Mouse (Mus musculus): ENCODE measurements at regions not wholly inside any gene's neighbourhood (a gene's known extent, or its start where the extent isn't known, plus 50 kb on each side); places are given as distances from the start of the nearest gene placed in this dataset.

DNA sequence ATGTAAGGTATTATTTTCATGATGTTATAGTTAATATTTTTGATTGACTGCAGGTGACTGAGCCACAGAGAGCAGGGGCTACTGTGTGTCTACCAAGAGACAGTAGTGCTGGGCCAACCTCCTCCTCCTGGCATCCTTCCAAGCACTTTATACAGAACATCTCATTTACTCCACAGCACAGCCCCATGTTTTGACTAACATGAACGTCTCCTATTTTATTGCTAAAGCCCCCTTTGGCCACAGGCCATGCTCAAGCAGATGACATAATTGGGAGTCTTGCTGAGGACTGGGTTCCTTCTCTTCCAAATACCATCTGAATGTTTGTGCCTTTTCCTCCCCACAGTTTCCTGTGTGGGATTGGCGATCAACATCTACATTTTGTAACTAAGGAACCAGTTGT, 211.5 kb upstream of the F930015N05Rik start:
- H3K36me3 ChIP-seq (ENCODE audit: control insufficient read depth, insufficient read depth, low read length) = no peaks in the 10 kb centered on the region
- H3K4me2 ChIP-seq (ENCODE audit: low read depth, low read length) = no peak overlapping the region
- H3K27ac ChIP-seq (ENCODE audit: low read length) = no peak overlapping the region
- no peak for ATAC-seq
- no peaks in the 10 kb centered on the region for H3K9me3 ChIP-seq (ENCODE audit: control insufficient read depth, low read length)
- no peak overlapping the region for H3K9ac ChIP-seq (ENCODE audit: low read depth, low read length)
- 47% methylated on average over 2 of the region's 2 CpGs for WGBS
- H3K4me1 ChIP-seq (ENCODE audit: control insufficient read depth, insufficient read depth, low read length) = no peaks in the 10 kb centered on the region
- H3K27me3 ChIP-seq (replicated peaks; ENCODE audit: control insufficient read depth, insufficient read depth, low read length) = no peaks in the 10 kb centered on the region
- H3K4me3 ChIP-seq (ENCODE audit: low read length) = no peak overlapping the region

DNA sequence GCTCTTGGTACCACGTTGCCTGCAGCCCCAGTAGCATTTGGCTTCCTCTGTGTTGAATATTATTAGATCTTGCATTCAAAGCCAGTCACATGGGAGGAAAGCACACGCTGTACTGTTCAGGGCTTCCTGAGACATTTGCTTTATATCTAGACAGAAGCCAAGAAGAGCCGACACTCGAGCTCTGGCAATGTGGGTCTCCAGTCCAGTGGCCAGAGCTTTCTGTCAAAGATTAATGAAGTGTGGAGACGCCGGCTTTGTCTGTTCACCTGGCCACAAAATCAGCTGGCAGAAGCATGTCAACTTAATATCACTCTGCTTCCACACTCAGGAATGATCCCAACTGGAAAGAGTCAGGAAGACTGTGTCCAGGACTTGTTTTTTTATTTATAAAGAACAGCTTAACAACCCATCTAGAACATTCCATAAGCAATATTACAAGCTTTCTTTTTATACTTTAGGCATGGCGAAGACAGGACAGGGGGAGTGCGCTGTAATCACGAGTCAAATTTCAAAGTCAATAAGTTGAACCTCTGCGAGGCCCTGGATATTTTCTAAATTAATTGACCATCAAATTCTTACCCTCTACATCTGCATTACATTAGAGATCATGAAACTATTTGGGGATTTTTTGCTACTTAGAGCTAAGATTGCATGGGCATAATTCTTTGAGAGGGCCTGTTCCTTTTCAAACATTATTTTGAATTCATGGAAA, 214.3 kb upstream of the F930015N05Rik start:
- 77% methylated on average over 10 of the region's 10 CpGs for WGBS
- ATAC-seq = no peak

DNA sequence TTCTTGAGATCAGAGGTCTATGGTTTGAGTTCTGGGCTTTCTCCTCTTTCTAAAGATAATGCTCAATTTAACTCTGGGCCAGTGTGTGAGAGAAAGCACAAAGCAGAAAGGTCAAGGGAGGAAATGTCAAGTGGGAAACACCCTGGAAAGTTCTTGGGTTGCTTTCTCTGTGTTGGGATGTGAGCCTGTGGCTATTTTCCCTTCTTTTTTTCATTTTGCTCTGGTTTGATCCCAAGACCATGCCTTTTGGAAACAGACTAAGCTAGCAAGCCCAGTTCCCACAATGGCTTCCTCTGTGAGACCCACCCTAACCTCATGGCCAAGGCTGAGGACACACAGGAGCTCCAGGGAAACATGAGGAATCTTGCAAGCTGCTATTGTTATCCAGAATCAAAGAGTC, 216.4 kb upstream of the F930015N05Rik start:
- H3K4me2 ChIP-seq (ENCODE audit: low read depth, low read length) = no peak overlapping the region
- no peaks in the 10 kb centered on the region for H3K36me3 ChIP-seq (ENCODE audit: control insufficient read depth, insufficient read depth, low read length)
- no peak for ATAC-seq
- no peaks in the 10 kb centered on the region for H3K9me3 ChIP-seq (ENCODE audit: control insufficient read depth, low read length)
- no peaks in the 10 kb centered on the region for H3K27me3 ChIP-seq (replicated peaks; ENCODE audit: control insufficient read depth, insufficient read depth, low read length)
- no peak overlapping the region for H3K27ac ChIP-seq (ENCODE audit: low read length)
- H3K9ac ChIP-seq (ENCODE audit: low read depth, low read length) = no peak overlapping the region
- H3K4me1 ChIP-seq (ENCODE audit: control insufficient read depth, insufficient read depth, low read length) = no peaks in the 10 kb centered on the region
- H3K4me3 ChIP-seq (ENCODE audit: low read length) = no peak overlapping the region

More for the DNA sequence above, 214.3 kb upstream of the F930015N05Rik start:
- Histone ChIP-seq H3K9me3 (ENCODE audit: control insufficient read depth, low read length) (no peaks in the 10 kb centered on the region), H3K9ac (ENCODE audit: low read depth, low read length) (no peak overlapping the region), H3K27me3 (replicated peaks; ENCODE audit: control insufficient read depth, insufficient read depth, low read length) (no peaks in the 10 kb centered on the region), H3K36me3 (ENCODE audit: control insufficient read depth, insufficient read depth, low read length) (no peaks in the 10 kb centered on the region), H3K4me2 (ENCODE audit: low read depth, low read length) (no peak overlapping the region), H3K27ac (ENCODE audit: low read length) (no peak overlapping the region), H3K4me3 (ENCODE audit: low read length) (no peak overlapping the region), H3K4me1 (ENCODE audit: control insufficient read depth, insufficient read depth, low read length) (no peaks in the 10 kb centered on the region)

DNA sequence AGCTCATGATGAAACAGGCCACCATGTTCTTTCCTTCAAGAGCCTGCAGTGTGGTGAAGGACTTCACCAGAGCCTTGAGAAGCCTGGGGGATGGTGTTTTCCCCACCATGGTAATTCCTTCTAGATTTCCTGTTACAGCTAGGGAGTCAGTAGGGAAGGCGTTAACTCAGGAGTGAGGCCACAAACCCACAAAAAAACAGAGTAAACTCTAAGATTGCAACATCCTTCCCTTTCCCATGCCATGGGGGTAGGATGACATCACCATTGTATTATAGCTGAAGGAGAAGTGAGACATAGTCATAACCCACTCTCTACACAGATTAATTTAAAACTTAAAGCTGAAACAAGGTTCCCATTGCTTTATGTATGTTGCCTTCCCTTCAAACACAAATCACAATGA, 218.7 kb upstream of the F930015N05Rik start:
- no peak overlapping the region for H3K4me3 ChIP-seq (ENCODE audit: low read length)
- H3K4me1 ChIP-seq (ENCODE audit: control insufficient read depth, insufficient read depth, low read length) = no peaks in the 10 kb centered on the region
- no peaks in the 10 kb centered on the region for H3K27me3 ChIP-seq (replicated peaks; ENCODE audit: control insufficient read depth, insufficient read depth, low read length)
- H3K9me3 ChIP-seq (ENCODE audit: control insufficient read depth, low read length) = no peaks in the 10 kb centered on the region
- H3K36me3 ChIP-seq (ENCODE audit: control insufficient read depth, insufficient read depth, low read length) = no peaks in the 10 kb centered on the region
- WGBS = 72% methylated on average over 1 of the region's 1 CpGs
- ATAC-seq = no peak
- H3K4me2 ChIP-seq (ENCODE audit: low read depth, low read length) = no peak overlapping the region
- no peak overlapping the region for H3K27ac ChIP-seq (ENCODE audit: low read length)
- H3K9ac ChIP-seq (ENCODE audit: low read depth, low read length) = no peak overlapping the region

DNA sequence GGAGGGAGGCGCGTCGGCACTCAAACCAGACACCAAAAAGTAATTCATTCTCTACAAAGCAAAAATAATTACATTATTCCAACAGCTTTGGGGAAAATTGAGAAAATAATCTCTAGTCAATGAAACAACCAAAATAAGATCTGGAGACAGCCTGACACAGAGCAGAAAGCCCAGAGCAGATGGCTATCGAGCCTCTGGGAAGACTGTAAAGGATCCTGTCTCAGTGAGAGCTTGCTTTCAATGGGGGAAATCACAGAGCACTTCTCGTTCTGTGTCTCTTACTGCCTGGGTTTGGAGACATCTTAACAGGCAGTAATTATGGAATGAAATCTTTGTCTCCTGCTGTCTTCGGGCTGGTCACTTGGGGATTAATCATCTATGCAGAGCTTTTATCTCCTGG, 226.7 kb upstream of the F930015N05Rik start:
- H3K4me2 ChIP-seq (ENCODE audit: low read depth, low read length) = no peak overlapping the region

DNA sequence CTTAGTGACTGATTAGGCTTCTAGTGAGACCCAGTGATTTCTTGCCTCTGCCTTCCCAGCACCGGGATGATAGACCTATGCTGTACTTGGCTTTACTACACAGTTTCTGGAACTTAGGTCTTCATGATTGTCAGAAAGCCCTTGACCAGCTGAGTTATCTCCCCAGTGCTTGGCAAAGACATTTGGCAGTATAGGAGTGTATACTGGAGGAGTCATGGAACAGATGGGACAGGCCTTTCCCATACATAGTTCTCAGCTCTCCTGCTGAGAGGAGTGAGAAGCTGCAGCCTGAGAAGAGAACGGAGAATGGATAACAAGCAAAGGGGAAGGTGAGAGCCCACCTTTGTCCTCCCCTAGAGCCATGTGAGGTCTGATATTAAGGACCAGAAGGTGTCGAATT, 230.6 kb upstream of the F930015N05Rik start:
- no peak overlapping the region for H3K9ac ChIP-seq (ENCODE audit: low read depth, low read length)
- WGBS = 74% methylated on average over 3 of the region's 3 CpGs
- no peaks in the 10 kb centered on the region for H3K36me3 ChIP-seq (ENCODE audit: control insufficient read depth, insufficient read depth, low read length)
- no peaks in the 10 kb centered on the region for H3K9me3 ChIP-seq (ENCODE audit: control insufficient read depth, low read length)
- no peak overlapping the region for H3K4me2 ChIP-seq (ENCODE audit: low read depth, low read length)
- H3K4me3 ChIP-seq (ENCODE audit: low read length) = no peak overlapping the region
- no peaks in the 10 kb centered on the region; the same call in 1 of the 2 replicates for H3K4me1 ChIP-seq (ENCODE audit: control insufficient read depth, insufficient read depth, low read length)
- no peak overlapping the region for H3K27ac ChIP-seq (ENCODE audit: low read length)
- no peaks in the 10 kb centered on the region for H3K27me3 ChIP-seq (replicated peaks; ENCODE audit: control insufficient read depth, insufficient read depth, low read length)
- no peak; the same call in 1 of the 2 replicates for ATAC-seq

More for the DNA sequence above, 226.7 kb upstream of the F930015N05Rik start:
- no peak overlapping the region for H3K27ac ChIP-seq (ENCODE audit: low read length)
- no peaks in the 10 kb centered on the region for H3K9me3 ChIP-seq (ENCODE audit: control insufficient read depth, low read length)
- no peak overlapping the region for H3K9ac ChIP-seq (ENCODE audit: low read depth, low read length)
- H3K27me3 ChIP-seq (replicated peaks; ENCODE audit: control insufficient read depth, insufficient read depth, low read length) = no peaks in the 10 kb centered on the region
- WGBS = 41% methylated on average over 6 of the region's 6 CpGs
- ATAC-seq = no peak
- no peaks in the 10 kb centered on the region; the same call in 1 of the 2 replicates for H3K4me1 ChIP-seq (ENCODE audit: control insufficient read depth, insufficient read depth, low read length)
- no peak overlapping the region for H3K4me3 ChIP-seq (ENCODE audit: low read length)
- H3K36me3 ChIP-seq (ENCODE audit: control insufficient read depth, insufficient read depth, low read length) = no peaks in the 10 kb centered on the region

DNA sequence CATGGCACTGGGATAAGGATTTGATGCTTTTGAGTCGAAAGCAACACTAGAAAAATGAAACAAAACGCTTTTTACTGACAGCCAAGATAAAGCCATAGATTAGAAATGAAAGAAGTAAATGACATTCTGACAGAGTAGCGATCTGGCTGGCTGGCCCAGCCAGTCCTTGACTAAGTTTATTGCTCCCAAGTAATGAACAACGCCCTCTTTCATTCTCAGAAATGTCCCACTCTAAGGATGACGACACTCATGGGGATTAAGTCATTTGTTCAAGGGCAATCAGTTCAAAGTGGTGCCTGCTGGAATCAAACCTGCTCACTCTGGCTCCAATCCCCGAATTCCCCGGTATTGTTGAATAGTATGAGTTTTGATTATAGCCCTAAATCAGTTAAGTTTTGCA, 231.1 kb upstream of the F930015N05Rik start:
- Histone ChIP-seq H3K9me3 (ENCODE audit: control insufficient read depth, low read length) (no peaks in the 10 kb centered on the region), H3K4me3 (ENCODE audit: low read length) (no peak overlapping the region), H3K4me1 (ENCODE audit: control insufficient read depth, insufficient read depth, low read length) (no peaks in the 10 kb centered on the region), H3K9ac (ENCODE audit: low read depth, low read length) (no peak overlapping the region), H3K4me2 (ENCODE audit: low read depth, low read length) (no peak overlapping the region), H3K27ac (ENCODE audit: low read length) (no peak overlapping the region), H3K27me3 (replicated peaks; ENCODE audit: control insufficient read depth, insufficient read depth, low read length) (no peaks in the 10 kb centered on the region), H3K36me3 (ENCODE audit: control insufficient read depth, insufficient read depth, low read length) (no peaks in the 10 kb centered on the region)
- peak; percentile 86 for ATAC-seq
- WGBS = 42% methylated on average over 7 of the region's 7 CpGs

DNA sequence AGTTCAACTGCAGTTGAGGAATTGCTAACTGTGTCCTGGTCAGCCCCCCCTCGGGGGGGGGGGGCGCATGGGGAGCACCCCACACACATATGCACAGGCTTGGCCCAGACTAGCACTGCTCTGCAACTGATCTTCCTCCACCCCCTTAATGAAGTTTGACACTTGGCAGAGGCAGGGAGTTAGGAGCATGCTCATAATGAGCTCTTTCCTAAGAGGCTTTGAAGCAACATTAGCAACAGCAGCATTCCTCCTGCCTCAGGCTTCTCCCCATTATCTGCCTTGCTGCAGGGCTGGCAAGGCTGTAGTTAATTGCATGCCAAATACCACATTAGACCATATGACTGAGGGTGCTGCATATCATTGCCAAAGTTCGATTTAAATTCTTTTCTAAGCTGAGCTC, 235.4 kb upstream of the F930015N05Rik start:
- Histone ChIP-seq H3K9ac (ENCODE audit: low read depth, low read length) (no peak overlapping the region), H3K27ac (ENCODE audit: low read length) (no peak overlapping the region), H3K4me1 (ENCODE audit: control insufficient read depth, insufficient read depth, low read length) (no peaks in the 10 kb centered on the region), H3K4me2 (ENCODE audit: low read depth, low read length) (no peak overlapping the region), H3K36me3 (ENCODE audit: control insufficient read depth, insufficient read depth, low read length) (no peaks in the 10 kb centered on the region), H3K4me3 (ENCODE audit: low read length) (no peak overlapping the region), H3K27me3 (replicated peaks; ENCODE audit: control insufficient read depth, insufficient read depth, low read length) (no peaks in the 10 kb centered on the region), H3K9me3 (ENCODE audit: control insufficient read depth, low read length) (no peaks in the 10 kb centered on the region)
- ATAC-seq = peak; percentile 71
- 42% methylated on average over 3 of the region's 3 CpGs for WGBS

DNA sequence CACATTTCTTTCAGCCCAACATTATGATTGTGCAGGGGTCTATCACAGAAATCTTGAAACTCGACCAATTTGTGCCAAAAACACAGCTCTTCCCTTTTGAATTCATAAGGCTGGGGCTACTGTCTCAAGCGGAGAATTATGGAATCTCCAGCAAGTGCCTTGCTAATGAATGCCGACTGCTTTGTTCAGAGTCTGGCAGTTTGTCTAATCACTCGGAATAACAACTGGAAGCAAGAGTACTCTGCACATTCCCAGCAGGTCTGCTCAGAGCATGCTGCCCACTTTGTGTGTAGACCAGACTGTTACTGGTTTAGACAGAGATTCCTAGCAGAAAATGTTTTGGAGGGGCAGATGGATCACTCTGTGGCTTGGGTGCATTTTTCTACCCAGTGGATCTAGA, 237.1 kb upstream of the F930015N05Rik start:
- Histone ChIP-seq H3K9me3 (ENCODE audit: control insufficient read depth, low read length) (no peaks in the 10 kb centered on the region), H3K4me3 (ENCODE audit: low read length) (no peak overlapping the region), H3K9ac (ENCODE audit: low read depth, low read length) (no peak overlapping the region), H3K27me3 (replicated peaks; ENCODE audit: control insufficient read depth, insufficient read depth, low read length) (no peaks in the 10 kb centered on the region), H3K4me1 (ENCODE audit: control insufficient read depth, insufficient read depth, low read length) (no peaks in the 10 kb centered on the region), H3K36me3 (ENCODE audit: control insufficient read depth, insufficient read depth, low read length) (no peaks in the 10 kb centered on the region), H3K4me2 (ENCODE audit: low read depth, low read length) (no peak overlapping the region), H3K27ac (ENCODE audit: low read length) (no peak overlapping the region)
- ATAC-seq = no peak
- 71% methylated on average over 4 of the region's 4 CpGs for WGBS

DNA sequence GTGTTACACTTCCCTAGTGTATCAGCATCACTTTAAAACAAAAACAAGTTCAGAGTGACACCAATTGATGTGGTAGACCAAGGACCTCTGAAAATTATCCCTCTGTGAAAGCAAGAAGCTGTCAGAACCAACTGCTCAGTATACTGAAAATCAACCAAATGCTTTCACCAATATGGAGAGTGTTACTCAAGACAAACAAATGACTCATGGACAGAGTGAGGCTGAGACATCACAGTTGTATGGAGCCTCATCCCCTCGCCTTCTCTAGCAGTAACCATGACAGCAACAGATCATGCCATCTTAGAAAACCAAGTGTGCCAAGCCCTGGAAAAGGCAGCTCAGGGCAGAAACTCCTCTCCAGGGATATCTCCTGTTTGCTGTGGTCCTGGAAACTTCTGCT, 267.3 kb upstream of the F930015N05Rik start:
- no peak for ATAC-seq
- Histone ChIP-seq H3K4me1 (ENCODE audit: control insufficient read depth, insufficient read depth, low read length) (no peaks in the 10 kb centered on the region), H3K4me3 (ENCODE audit: low read length) (no peak overlapping the region), H3K9ac (ENCODE audit: low read depth, low read length) (no peak overlapping the region), H3K36me3 (ENCODE audit: control insufficient read depth, insufficient read depth, low read length) (no peaks in the 10 kb centered on the region), H3K27ac (ENCODE audit: low read length) (no peak overlapping the region), H3K4me2 (ENCODE audit: low read depth, low read length) (no peak overlapping the region), H3K9me3 (ENCODE audit: control insufficient read depth, low read length) (no peaks in the 10 kb centered on the region), H3K27me3 (replicated peaks; ENCODE audit: control insufficient read depth, insufficient read depth, low read length) (no peaks in the 10 kb centered on the region)
- WGBS = 63% methylated on average over 1 of the region's 1 CpGs
